Mouse (Mus musculus): ENCODE results near the gene Adam21. TPM values are rescaled to one million over a fixed set of nuclear protein-coding genes. Genes with fewer than 3 reads are reported as not detected.

Adam21 gene
- polyA plus RNA-seq (2015; fragmentation: Nextera tagmentation; extraction: Ambion mirVana): 0.17 and 0.22 TPM in 2 replicates

GRCm38 (mm10) chr12:81568374-81568773, at the start of gene Adam21:
Gene Adam21 (minus strand): TSS chr12:81568474.
- H3K27me3 ChIP-seq (ENCODE audit: control insufficient read depth, insufficient read depth, low read length): no peaks in the 10 kb centered on the region
- no peaks in the 10 kb centered on the region for H3K4me1 ChIP-seq (ENCODE audit: control insufficient read depth, insufficient read depth, low read length)
- ATAC-seq (ENCODE audit: insufficient read depth, low FRiP score): no peak
- no peak within 1 kb of the TSS for H3K27ac ChIP-seq (ENCODE audit: low read length)
- H3K4me3 ChIP-seq (replicated peaks; ENCODE audit: low read length): no peak within 1 kb of the TSS
- H3K4me2 ChIP-seq (ENCODE audit: low read depth, low read length): no peak within 1 kb of the TSS
- H3K9me3 ChIP-seq (replicated peaks; ENCODE audit: control insufficient read depth, low read length): no peaks in the 10 kb centered on the region
- peaks cover 6% of the 10 kb centered on the region; the same call in 1 of the 2 replicates for H3K36me3 ChIP-seq (ENCODE audit: control insufficient read depth, insufficient read depth, low read length)
- WGBS: 97% methylated on average over 1 of the region's 1 CpGs
- H3K9ac ChIP-seq (ENCODE audit: low read length): no peak within 1 kb of the TSS

DNA sequence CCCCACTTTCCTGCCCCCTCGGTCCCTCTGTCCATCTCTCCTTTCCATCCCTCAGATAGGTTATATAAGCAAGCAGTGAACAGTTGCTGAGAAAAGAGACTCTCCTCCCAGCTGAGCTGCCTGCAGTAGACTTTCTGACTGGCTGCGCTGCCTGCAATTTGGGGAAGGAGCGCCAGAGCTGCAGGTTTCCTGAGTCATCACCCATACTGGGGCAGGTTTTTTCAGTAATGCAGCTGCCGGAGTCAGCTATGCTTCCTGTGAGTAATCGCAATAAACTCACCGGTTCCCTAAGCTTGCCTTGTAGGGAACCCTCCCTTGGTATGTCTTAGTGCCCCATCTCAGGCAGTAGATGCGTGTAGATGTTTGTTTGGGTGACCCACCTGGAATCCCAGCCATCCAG, 48.7 kb upstream of the Adam21 start:
- no peaks in the 10 kb centered on the region for H3K4me1 ChIP-seq (ENCODE audit: control insufficient read depth, insufficient read depth, low read length)
- no peak overlapping the region for H3K27ac ChIP-seq (ENCODE audit: low read length)
- no peaks in the 10 kb centered on the region for H3K27me3 ChIP-seq (ENCODE audit: control insufficient read depth, insufficient read depth, low read length)
- no peak overlapping the region for H3K9ac ChIP-seq (ENCODE audit: low read length)
- no peak for ATAC-seq (ENCODE audit: insufficient read depth, low FRiP score)
- H3K4me3 ChIP-seq (replicated peaks; ENCODE audit: low read length): no peak overlapping the region
- no peaks in the 10 kb centered on the region for H3K9me3 ChIP-seq (replicated peaks; ENCODE audit: control insufficient read depth, low read length)
- WGBS: 37% methylated on average over 7 of the region's 7 CpGs
- no peaks in the 10 kb centered on the region for H3K36me3 ChIP-seq (ENCODE audit: control insufficient read depth, insufficient read depth, low read length)
- no peak overlapping the region for H3K4me2 ChIP-seq (ENCODE audit: low read depth, low read length)

GRCm38 (mm10) chr12:81615807-81616206, 47.5 kb upstream of the Adam21 start:
- Histone ChIP-seq H3K9ac (ENCODE audit: low read length) (no peak overlapping the region), H3K4me1 (ENCODE audit: control insufficient read depth, insufficient read depth, low read length) (no peaks in the 10 kb centered on the region), H3K9me3 (replicated peaks; ENCODE audit: control insufficient read depth, low read length) (no peaks in the 10 kb centered on the region), H3K36me3 (ENCODE audit: control insufficient read depth, insufficient read depth, low read length) (no peaks in the 10 kb centered on the region), H3K4me2 (ENCODE audit: low read depth, low read length) (no peak overlapping the region), H3K4me3 (replicated peaks; ENCODE audit: low read length) (no peak overlapping the region), H3K27ac (ENCODE audit: low read length) (no peak overlapping the region), H3K27me3 (ENCODE audit: control insufficient read depth, insufficient read depth, low read length) (no peaks in the 10 kb centered on the region)
- no peak for ATAC-seq (ENCODE audit: insufficient read depth, low FRiP score)
- 77% methylated on average over 6 of the region's 6 CpGs for WGBS

- no peak overlapping the region for H3K4me3 ChIP-seq (replicated peaks; ENCODE audit: low read length)
- H3K9ac ChIP-seq (ENCODE audit: low read length): no peak overlapping the region
- H3K4me1 ChIP-seq (ENCODE audit: control insufficient read depth, insufficient read depth, low read length): no peaks in the 10 kb centered on the region
- no peak for ATAC-seq (ENCODE audit: insufficient read depth, low FRiP score)
- no peak overlapping the region for H3K27ac ChIP-seq (ENCODE audit: low read length)
- no peaks in the 10 kb centered on the region for H3K36me3 ChIP-seq (ENCODE audit: control insufficient read depth, insufficient read depth, low read length)
- H3K9me3 ChIP-seq (replicated peaks; ENCODE audit: control insufficient read depth, low read length): no peaks in the 10 kb centered on the region
- no peak overlapping the region for H3K4me2 ChIP-seq (ENCODE audit: low read depth, low read length)
- H3K27me3 ChIP-seq (ENCODE audit: control insufficient read depth, insufficient read depth, low read length): no peaks in the 10 kb centered on the region
These were observed 41.2 kb upstream of the Adam21 start for GRCm38 (mm10) chr12:81609445-81609844.

- Histone ChIP-seq H3K9ac (ENCODE audit: low read length) (no peak overlapping the region), H3K4me2 (ENCODE audit: low read depth, low read length) (no peak overlapping the region), H3K27ac (ENCODE audit: low read length) (no peak overlapping the region), H3K36me3 (ENCODE audit: control insufficient read depth, insufficient read depth, low read length) (no peaks in the 10 kb centered on the region), H3K4me1 (ENCODE audit: control insufficient read depth, insufficient read depth, low read length) (no peaks in the 10 kb centered on the region), H3K9me3 (replicated peaks; ENCODE audit: control insufficient read depth, low read length) (no peaks in the 10 kb centered on the region), H3K4me3 (replicated peaks; ENCODE audit: low read length) (no peak overlapping the region), H3K27me3 (ENCODE audit: control insufficient read depth, insufficient read depth, low read length) (no peaks in the 10 kb centered on the region)
- no peak for ATAC-seq (ENCODE audit: insufficient read depth, low FRiP score)
- 54% methylated on average over 5 of the region's 5 CpGs for WGBS
These were observed 36.9 kb upstream of the Adam21 start for GRCm38 (mm10) chr12:81604995-81605784.

- 0 out of 2 replicates have a peak, but pooled peaks cover 5% of the 10 kb centered on the region for H3K4me1 ChIP-seq (ENCODE audit: control insufficient read depth, insufficient read depth, low read length)
- no peaks in the 10 kb centered on the region for H3K27me3 ChIP-seq (ENCODE audit: control insufficient read depth, insufficient read depth, low read length)
- 74% methylated on average over 8 of the region's 8 CpGs for WGBS
- no peaks in the 10 kb centered on the region for H3K9me3 ChIP-seq (replicated peaks; ENCODE audit: control insufficient read depth, low read length)
- no peaks in the 10 kb centered on the region for H3K36me3 ChIP-seq (ENCODE audit: control insufficient read depth, insufficient read depth, low read length)
- H3K4me2 ChIP-seq (ENCODE audit: low read depth, low read length): no peak overlapping the region
- no peak overlapping the region for H3K4me3 ChIP-seq (replicated peaks; ENCODE audit: low read length)
- no peak for ATAC-seq (ENCODE audit: insufficient read depth, low FRiP score)
- 0 out of 2 replicates have a peak overlapping the region, but pooled peaks have one; percentile 35 for H3K9ac ChIP-seq (ENCODE audit: low read length)
- no peak overlapping the region for H3K27ac ChIP-seq (ENCODE audit: low read length)
These were observed 28.4 kb upstream of the Adam21 start for GRCm38 (mm10) chr12:81596547-81597262.

GRCm38 (mm10) chr12:81594902-81595671, 26.8 kb upstream of the Adam21 start, which contains the start of gene Med6:
Gene Med6 (minus strand): TSS chr12:81595008.
- ATAC-seq (ENCODE audit: insufficient read depth, low FRiP score): peak; percentile 100
- Histone ChIP-seq H3K9me3 (replicated peaks; ENCODE audit: control insufficient read depth, low read length) (no peaks in the 10 kb centered on the region), H3K9ac (ENCODE audit: low read length) (peak within 1 kb of the TSS; percentile 87), H3K36me3 (ENCODE audit: control insufficient read depth, insufficient read depth, low read length) (peaks cover 4% of the 10 kb centered on the region; the same call in 1 of the 2 replicates), H3K4me2 (ENCODE audit: low read depth, low read length) (peak within 1 kb of the TSS; percentile 89), H3K4me1 (ENCODE audit: control insufficient read depth, insufficient read depth, low read length) (0 out of 2 replicates have a peak, but pooled peaks cover 5% of the 10 kb centered on the region), H3K4me3 (replicated peaks; ENCODE audit: low read length) (peak within 1 kb of the TSS; percentile 99), H3K27ac (ENCODE audit: low read length) (peak within 1 kb of the TSS; percentile 75), H3K27me3 (ENCODE audit: control insufficient read depth, insufficient read depth, low read length) (no peaks in the 10 kb centered on the region)
- 3% methylated on average over 36 of the region's 36 CpGs for WGBS

- no peaks in the 10 kb centered on the region for H3K27me3 ChIP-seq (ENCODE audit: control insufficient read depth, insufficient read depth, low read length)
- 84% methylated on average over 5 of the region's 5 CpGs for WGBS
- ATAC-seq (ENCODE audit: insufficient read depth, low FRiP score): no peak
These were observed 343 bp downstream of the Adam21 start for GRCm38 (mm10) chr12:81567931-81568330.

More at GRCm38 (mm10) chr12:81567931-81568330, 343 bp downstream of the Adam21 start:
- Histone ChIP-seq H3K4me1 (ENCODE audit: control insufficient read depth, insufficient read depth, low read length) (no peaks in the 10 kb centered on the region), H3K36me3 (ENCODE audit: control insufficient read depth, insufficient read depth, low read length) (peaks cover 6% of the 10 kb centered on the region; the same call in 1 of the 2 replicates), H3K9ac (ENCODE audit: low read length) (no peak overlapping the region), H3K9me3 (replicated peaks; ENCODE audit: control insufficient read depth, low read length) (no peaks in the 10 kb centered on the region), H3K27ac (ENCODE audit: low read length) (no peak overlapping the region), H3K4me3 (replicated peaks; ENCODE audit: low read length) (no peak overlapping the region), H3K4me2 (ENCODE audit: low read depth, low read length) (no peak overlapping the region)
